Mouse (Mus musculus): ENCODE data around the gene Hsd11b1. TPM values are rescaled to one million over a fixed set of nuclear protein-coding genes. Genes with fewer than 3 reads are reported as not detected.

The Hsd11b1 gene
- total RNA-seq, 2 experiments from 2014 or later, result 47.4 to 53.4 TPM

DNA sequence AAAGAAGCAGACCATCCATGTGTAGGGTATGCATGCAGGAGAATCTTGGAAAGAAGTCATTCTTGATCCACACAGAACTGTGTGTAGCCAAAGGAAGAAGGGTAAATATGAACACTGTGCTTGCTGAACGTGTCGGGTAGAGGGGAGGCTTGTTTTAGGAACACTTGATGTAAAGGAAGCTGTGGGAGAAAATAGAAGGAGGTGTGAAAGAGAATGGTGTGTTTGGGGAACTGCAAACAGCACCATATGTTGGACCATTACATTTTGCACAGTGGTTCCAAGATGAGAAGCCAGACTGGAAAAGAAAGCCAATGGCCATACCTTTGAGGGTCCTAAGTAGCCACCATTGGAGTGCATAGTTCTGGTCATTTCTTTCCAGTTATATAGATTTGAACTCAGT is 13.8 kb downstream of the Hsd11b1 start:
- DNase-seq (ENCODE audit: extremely low spot score in 1 of 2, low spot score in 1 of 2), result no peak

DNA sequence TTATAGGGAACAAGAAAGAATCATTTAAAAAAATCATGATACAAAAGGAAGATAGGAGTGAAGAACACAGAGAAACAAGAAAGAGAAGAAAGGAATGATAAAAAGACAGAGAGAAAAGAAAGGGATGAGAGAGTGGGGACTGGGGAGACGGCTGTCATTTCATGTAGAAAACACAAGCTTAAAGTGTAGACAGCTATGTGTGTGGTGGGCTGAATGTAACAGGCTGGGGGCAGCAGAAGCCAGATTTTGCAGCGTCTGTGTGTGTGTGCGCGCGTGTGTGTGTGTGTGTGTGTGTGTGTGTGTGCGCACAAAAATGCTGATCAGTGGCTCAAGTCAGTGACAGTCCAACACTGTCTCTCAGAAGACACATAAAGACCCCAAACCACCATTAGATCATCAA is 19.6 kb downstream of the Hsd11b1 start:
- no peak for DNase-seq (ENCODE audit: extremely low spot score in 1 of 2, low spot score in 1 of 2)

DNA sequence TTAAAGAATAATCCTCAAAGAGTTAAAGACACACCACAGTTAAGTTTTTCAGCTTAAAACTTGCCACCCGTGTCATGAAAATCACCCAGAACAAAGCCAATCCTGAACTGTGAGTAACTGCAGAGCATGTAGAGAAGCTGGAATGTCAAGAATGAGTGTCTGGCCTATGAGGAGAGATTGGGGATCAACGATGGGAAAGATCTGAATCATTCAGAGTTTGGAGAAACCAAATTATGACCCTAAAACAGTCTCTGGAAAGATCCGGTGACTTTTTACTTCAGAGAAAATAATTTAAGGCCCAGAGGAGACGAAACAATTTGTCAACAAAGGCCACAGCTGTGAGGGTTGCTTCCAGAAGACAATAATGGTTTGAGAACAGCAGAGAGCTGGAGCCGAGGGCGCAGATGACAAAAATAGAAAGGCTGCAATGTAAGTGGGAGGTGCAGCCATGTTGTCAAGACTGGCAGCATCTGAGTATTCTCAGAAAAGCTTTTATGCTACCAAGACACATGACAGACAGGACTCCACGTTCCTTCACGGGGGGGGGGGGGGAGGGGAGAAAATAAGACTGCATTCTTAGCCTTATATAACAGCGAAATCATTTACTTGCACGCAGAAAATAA is 20.2 kb downstream of the Hsd11b1 start:
- no peak for DNase-seq (ENCODE audit: extremely low spot score in 1 of 2, low spot score in 1 of 2)

DNA sequence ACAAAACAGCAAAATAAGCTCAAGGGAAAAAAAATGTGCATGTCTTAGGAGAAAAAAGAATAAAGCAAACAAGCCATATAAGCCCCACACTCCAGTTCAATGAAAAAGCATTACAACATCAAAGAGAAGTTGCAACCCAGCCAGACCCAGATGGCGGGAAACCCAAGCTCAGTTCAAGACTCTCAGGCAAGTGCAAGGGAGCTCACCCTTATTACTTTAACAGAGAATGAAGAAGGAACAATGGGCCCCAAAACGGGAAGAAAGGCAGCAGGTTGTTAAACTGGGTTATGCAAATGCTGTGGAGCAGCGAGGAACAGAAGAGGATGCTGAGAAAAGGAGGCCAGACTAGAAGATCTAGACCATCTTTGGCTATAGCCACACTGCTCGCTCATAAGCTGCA is 21.0 kb downstream of the Hsd11b1 start:
- DNase-seq (ENCODE audit: extremely low spot score in 1 of 2, low spot score in 1 of 2), result no peak

DNA sequence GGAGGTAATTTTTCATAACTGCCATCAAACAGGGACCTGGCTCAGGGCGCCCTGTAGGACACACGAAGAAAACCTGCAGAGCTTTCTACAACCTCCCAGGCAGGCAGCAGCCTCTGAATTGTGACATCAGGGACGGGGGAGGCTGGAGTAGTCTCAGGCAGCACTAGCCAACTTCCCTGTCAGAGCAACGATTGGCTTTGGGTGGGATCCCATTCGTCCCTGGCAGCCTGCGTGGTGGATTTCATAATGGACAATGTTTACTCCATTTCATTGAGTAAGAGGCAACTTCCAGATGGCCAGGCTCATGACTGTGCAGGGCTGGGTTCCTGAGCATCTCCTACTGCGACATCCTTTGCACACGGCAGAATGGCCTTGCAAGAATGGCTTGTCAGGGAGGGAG is 21.6 kb downstream of the Hsd11b1 start:
- peak; percentile 59 to 68 for DNase-seq (ENCODE audit: extremely low spot score in 1 of 2, low spot score in 1 of 2)

DNA sequence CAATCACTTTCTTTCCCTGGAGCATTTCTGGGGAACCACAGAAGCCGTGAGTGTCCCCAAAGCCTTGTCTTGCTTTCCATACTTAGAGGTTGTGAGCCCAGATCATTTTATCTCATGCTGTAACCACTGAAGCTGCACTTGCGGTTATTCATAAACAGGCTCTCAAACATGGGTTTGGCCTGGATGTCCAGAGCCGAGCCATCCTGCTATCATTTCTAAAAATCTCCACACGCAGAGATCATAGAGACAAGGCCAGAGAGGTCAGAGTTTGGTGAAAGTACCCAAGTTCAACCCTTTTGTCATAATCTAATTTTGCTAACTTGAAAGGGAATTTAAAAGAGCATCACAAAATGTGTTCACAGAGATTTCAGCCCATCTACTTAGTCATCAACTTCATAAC is 22.4 kb downstream of the Hsd11b1 start:
- no peak for DNase-seq (ENCODE audit: extremely low spot score in 1 of 2, low spot score in 1 of 2)

DNA sequence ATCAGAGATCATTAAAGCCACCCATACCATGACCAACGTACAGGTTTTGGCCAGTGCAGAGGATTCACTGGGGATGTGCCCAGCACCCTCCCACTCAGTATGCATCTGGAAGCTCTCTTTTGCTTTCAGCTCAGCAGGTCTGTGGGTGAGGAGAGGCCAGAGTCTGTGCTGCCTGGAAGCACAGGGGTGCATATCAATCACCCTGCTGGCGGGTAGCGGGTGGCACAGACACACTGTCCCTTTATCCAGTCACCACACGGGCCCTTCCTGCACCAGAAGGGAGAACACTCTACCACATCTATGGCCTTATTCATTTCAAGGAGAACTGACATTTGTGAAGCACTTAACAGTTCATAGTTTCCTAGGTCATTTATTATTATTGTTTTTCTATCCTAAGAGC is 25.4 kb downstream of the Hsd11b1 start:
- DNase-seq (ENCODE audit: extremely low spot score in 1 of 2, low spot score in 1 of 2), result no peak

DNA sequence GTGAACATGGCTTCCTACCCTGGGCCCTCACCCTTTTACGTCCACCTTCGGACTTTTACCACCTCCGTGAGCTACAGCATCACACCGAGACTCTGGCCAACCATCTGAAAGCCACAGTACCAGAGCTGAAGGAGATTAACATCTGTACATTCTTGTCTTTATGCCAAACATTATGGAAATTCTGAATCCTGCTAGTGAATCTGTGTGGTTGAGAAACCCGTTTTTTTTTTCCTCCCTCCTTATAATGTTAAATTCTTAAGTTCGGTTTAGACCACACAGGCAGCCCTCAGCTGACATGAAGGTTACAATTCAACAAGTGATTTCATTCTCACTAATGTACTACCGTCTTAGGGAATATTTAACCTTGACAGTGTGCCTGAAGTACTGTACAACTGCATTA is 28.9 kb downstream of the Hsd11b1 start:
- no peak for DNase-seq (ENCODE audit: extremely low spot score in 1 of 2, low spot score in 1 of 2)

DNA sequence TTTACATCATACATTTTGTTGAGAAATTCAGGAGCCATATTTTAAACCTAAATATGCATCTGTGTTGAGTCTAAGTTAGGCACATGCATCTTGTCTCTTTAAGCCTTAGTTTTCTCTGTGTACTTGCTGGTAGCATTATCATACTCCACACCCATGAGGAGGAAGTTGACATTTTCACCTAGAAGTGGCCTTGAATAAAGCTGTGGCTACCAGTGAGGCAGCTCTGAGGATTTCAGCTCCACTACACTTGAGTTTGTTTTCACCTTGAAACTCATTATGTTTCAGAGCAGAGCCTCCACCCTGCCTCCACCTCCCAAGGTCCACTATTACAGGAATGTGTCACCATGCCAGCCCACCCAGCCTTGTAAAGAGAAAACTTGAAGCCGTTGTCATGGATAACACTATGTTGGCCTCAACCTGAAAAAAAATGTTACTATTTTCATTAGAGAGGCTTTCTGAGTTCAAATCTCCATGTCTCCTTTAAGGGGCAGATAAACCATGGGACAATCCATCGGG is 29.7 kb downstream of the Hsd11b1 start:
- DNase-seq (ENCODE audit: extremely low spot score in 1 of 2, low spot score in 1 of 2), result no peak

DNA sequence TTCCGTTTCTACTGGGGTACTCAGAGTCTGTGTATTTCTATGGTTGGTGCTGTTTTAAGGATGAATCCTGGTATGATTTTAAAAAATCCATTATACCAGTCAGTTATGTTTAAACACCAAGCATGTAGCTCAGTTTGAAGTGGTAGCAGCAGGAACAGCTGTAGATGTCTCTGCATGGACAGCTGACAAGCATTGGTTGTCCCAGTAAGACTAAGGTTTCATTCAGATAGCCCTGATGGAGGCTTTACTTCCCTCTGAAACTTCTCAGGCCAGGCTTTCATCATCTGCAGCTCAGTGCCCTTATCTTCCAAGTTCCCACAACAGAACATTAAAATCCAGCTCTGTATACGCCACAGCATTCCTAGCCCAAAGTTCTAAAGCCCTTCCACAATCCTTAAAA is 31.1 kb downstream of the Hsd11b1 start:
- no peak for DNase-seq (ENCODE audit: extremely low spot score in 1 of 2, low spot score in 1 of 2)

DNA sequence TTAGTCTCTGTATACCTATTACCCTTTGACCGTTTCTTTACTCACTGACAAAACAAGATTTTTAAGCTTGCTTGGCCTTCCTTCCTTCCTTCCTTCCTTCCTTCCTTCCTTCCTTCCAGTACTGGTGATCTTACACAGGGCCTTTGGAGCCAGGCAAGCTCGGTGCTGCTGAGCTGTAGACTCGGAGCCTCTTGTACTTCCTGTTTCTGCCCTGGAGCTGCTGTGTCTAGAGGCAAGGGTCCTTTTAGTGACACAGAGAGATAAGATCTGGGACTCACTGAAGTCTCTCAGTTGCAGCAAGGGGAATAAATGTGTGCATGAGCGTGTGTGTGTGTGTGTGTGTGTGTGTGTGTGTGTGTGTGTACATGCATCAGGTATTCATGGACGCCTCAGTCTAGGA is 32.9 kb downstream of the Hsd11b1 start:
- DNase-seq (ENCODE audit: extremely low spot score in 1 of 2, low spot score in 1 of 2), result no peak

DNA sequence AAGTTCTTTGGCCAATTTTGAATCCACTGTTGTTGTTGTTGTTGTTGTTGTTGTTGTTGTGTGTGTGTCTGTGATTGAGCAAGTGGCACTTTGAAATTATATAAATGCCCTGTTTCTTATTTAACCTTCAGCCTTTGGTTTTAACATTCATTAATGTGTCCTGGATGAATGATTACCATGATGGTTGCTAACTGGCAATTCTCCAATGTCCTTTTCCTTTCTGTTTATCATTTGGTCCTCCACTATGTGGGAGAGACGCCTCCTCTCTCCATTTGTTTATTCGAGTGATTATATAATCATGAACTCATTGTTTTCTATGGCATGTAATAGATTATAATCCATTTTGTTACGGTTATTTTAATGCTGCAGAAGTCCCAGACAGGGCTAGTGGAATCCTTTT is 33.3 kb downstream of the Hsd11b1 start:
- DNase-seq (ENCODE audit: extremely low spot score in 1 of 2, low spot score in 1 of 2), result no peak

DNA sequence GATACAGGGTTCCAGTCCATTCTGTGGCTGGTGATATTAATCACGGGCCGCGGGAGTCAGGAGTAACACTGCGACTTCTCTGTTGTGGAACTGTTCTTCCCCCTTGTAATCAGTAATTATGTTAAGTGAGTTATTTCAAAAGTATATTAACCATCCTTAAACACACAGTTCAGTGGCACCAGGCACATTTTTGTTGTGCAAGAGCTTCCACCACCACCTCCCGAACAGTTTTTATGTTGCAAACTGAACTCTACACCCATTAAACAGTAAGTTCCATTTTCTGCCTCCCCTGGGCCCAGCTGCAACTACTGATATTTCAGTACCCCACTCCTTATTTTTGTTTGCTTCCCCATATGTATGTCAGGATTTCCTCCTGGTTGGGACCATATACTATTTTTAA is 34.3 kb downstream of the Hsd11b1 start:
- no peak for DNase-seq (ENCODE audit: extremely low spot score in 1 of 2, low spot score in 1 of 2)

DNA sequence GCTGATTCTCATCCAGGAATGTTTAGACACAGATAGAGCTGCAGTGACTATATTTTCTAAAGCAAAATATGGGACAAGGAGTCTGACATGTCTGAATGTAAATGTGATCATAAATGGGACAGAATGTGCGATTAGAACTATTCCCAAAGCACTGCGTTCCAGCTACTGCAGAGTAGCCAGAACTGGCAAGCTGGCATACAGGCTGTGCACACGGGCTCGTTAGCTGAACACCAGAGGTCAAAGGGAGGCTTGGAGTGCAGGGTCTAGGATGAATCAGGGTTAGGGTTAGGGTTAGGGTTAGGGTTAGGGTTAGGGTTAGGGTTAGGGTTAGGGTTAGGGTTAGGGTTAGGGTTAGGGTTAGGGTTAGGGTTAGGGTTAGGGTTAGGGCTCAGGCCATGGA is 36.3 kb downstream of the Hsd11b1 start:
- DNase-seq (ENCODE audit: extremely low spot score in 1 of 2, low spot score in 1 of 2), result no peak

DNA sequence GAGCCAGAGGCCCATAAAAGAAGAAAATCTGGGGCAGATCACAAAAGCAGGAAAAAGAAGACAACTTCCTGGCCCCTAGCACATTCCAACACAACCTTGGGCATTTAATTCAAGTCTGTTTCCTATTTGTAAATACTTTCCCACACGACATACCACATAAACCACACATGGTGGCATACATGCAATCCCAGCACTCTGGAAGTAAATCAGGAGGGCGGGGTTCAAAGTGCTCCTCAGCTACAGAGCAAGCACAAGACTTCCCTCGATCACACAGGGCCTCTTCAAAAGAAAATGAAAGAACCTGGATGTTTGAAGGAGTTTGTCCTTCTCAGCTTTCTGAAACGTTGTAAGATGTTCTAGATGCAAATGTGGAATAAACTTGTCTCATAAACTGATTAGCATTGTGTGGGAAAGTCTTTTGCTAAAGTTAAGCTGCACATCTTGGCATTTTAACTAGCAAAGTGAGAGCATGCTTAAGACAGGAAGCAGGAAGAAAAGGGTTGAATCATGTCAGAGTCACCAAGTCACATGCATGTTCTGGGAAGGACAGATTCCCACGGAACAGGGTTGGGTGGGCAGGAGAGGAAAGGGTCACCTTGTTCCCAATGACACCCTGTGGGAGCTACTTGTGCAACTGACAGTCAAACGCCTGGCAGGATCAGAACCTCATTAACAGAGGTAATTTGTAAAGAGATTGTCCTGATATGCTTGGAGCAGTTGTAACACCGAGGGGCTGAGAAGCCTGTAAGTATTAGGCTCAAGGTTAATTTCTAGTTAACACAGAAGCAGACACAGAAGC is 37.0 kb downstream of the Hsd11b1 start:
- no peak for DNase-seq (ENCODE audit: extremely low spot score in 1 of 2, low spot score in 1 of 2)

DNA sequence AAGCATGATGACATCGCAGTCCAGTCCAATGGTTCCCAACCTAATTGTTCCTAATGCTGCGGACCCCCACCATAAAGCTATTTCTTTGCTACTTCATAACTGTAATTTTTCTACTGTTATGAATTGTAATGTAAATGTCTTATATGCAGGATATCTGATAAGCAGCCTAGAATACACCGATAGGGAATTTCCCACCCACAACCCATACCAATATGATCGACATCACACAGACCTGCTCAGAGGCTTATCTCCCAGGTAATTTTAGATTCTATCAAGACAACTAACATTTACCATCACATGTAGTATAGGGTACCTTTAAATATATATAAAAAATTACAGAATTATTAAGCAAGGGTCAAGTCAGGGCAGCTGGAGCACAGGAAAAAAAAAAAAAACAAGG is 37.8 kb downstream of the Hsd11b1 start:
- DNase-seq (ENCODE audit: extremely low spot score in 1 of 2, low spot score in 1 of 2), result no peak

DNA sequence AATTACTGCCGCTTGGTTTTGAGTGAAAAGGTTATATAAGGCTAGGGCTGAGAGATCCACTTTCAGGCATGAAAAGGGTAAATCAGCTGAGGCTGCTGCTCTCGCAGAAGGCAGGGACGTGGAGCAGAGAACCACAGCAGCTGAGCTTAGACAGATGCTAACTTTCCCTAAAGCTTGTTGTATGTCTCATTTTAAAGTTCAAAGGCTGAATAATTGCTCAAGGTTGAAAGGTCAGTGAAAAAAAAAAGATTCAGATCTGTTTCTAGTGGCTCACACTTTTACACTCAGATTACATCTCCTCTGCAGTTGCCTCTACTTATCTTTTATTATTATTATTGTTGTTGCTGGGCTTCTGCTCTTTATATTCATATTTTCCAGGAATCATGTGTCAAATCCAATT is 38.3 kb downstream of the Hsd11b1 start:
- DNase-seq (ENCODE audit: extremely low spot score in 1 of 2, low spot score in 1 of 2), result no peak

DNA sequence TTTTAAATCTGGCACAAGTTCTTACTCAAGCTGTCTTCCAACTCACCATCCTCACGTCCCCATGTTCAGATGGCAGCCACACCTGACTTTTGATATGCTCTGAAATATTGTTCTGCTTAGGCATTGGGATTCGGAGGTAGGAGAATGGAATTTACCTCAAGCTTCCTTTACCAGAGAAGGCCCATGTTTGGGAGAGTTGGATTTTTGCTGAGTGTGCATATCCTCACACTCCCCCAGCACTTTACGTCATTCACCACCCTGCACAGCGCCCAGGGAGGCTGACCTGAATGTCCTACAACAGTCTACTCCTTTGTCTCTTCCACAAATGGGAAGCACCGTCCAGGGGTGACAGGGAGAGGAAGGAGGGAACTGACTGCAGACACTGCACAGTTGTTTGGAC is 43.5 kb downstream of the Hsd11b1 start:
- DNase-seq (ENCODE audit: extremely low spot score in 1 of 2, low spot score in 1 of 2), result no peak

DNA sequence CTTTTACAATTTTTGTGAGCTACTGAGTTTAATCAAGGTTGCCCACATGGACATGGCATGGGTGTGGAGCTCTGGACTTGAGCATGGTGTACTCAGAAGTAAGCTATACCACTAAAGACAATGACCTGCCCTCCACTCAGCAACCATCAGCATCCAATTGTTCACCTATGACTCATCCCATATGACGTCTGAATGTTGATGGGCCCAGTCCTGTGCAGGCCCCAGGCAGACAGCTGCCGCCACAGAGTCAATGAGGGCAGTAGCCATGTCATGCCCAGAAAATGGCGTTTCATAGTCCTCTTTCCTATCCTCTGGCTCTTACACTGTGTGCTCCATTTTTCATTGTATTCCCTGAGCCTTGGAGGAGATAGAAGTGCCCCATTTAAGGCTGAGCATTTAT is 47.9 kb downstream of the Hsd11b1 start:
- DNase-seq (ENCODE audit: extremely low spot score in 1 of 2, low spot score in 1 of 2), result no peak

DNA sequence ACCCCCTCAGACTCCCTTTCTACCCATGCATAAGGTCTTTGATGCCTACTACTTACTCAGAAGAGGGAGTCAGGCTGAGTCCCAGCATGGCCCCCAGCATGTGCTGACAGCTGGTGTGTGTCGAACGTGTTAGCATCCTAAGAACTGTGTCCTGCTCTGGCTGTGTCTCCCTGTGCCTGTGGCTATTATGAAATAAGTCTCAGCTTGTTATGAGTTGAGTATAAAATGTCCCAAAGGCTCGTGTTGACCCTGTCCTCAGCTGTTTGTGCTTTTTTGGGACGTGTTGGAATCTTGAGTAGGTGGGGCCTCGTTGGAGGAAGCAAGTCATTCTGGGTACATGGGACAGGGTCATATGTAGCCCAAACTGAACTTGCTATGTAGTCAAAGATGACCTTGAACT is 49.8 kb downstream of the Hsd11b1 start:
- DNase-seq (ENCODE audit: extremely low spot score in 1 of 2, low spot score in 1 of 2), result no peak

DNA sequence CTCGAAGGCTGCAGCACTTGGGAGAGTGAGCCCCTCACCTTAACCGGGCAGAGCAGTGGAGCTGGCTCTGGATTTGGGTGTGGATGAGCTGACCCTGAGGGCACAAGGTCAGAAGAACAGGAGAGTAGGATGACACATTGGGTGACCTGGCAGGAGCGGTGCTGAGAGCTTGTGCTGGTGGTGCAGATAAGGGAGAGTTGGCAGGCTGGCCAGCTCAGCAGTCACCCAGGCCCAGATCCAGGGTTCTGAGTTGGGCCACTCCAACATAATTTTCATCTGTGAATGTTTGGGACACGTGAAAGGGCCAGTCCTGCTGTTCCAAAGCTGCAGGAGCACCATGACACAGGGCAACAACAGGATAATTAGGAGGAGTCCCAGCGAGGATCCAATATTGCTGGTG is 52.5 kb downstream of the Hsd11b1 start:
- no peak for DNase-seq (ENCODE audit: extremely low spot score in 1 of 2, low spot score in 1 of 2)

DNA sequence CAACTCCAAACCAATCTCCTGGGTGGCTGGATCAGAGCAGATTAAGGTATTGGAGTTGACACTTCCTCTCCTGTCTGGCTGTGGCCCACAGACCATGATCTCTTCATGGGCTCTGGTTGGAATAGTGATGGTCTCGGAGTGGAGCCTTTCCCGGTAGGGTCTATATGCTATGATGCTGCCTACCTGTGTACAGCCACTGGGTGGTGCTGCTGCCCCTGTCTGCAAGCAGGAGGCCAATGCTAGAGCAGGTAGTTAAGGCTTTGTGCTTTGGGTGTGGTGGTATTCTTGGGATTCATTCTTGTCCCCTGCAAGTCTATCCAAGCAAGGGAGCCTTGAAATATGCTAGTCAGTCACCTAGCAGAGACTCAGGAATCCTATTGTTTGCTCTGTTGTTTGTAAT is 55.7 kb downstream of the Hsd11b1 start:
- DNase-seq (ENCODE audit: extremely low spot score in 1 of 2, low spot score in 1 of 2), result peak in 1 of 2 experiments; percentile 60

All from layer of hippocampus, postnatal 25 days (tissue).